Mouse (Mus musculus): ENCODE data around the gene Npepps. TPM values are rescaled to one million over a fixed set of nuclear protein-coding genes. Genes with fewer than 3 reads are reported as not detected.

Npepps gene
- total and polyA plus RNA-seq, 3 experiments, result 20.5 to 41.6 TPM; not detected in 1

DNA sequence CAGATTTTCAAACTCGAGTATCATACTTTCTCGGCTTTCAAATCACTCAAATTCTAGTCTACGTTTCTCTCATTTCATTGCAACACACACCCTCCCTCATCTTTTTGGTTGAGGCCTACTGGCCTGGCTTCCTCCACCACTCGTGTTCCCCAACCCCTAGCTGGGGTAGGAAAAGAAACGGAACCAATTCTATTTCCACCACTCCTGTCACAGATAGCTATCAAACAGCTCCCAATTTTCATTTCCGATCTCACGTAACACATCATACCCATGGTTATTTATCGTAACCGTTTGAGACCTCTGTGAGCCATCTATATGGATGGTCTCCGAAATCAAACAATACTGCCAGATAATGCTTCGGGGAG is 1.4 kb downstream of the Npepps start:
- Histone ChIP-seq H3K36me3 (ENCODE audit: control insufficient read depth in 1 of 2, insufficient read depth in 2 of 2, low read length in 2 of 2) (peaks cover 0 to 25% of the 10 kb centered on the region in 2 experiments; a peak in 2 of 4 replicates), H3K4me3 (ENCODE audit: control insufficient read depth in 1 of 2, insufficient read depth in 1 of 2, low read depth in 2 of 2, low read length in 2 of 2) (peak overlapping the region; percentile 85 to 89), H3K27me3 (ENCODE audit: control insufficient read depth in 1 of 2, insufficient read depth in 2 of 2, low read length in 2 of 2) (no peaks in the 10 kb centered on the region), H3K4me1 (ENCODE audit: control insufficient read depth in 1 of 2, insufficient read depth in 2 of 2, low read length in 2 of 2) (peaks cover 5 to 18% of the 10 kb centered on the region in 2 experiments), H3K27ac (ENCODE audit: control insufficient read depth, low read depth, low read length) (peak overlapping the region; percentile 75), H3K9ac (ENCODE audit: control insufficient read depth, low read depth, low read length, poor library complexity, severe bottlenecking) (peak overlapping the region; percentile 95), H3K9me3 (replicated peaks; ENCODE audit: insufficient read depth, low read length) (no peaks in the 10 kb centered on the region), H3K79me2 (ENCODE audit: control insufficient read depth, insufficient read depth, low read length, poor library complexity) (peaks cover 49% of the 10 kb centered on the region)
- no peak for DNase-seq (ENCODE audit: low read depth, low spot score)
- TF ChIP-seq MEF2A (IDR thresholded peaks at IDR 0.05; ENCODE audit: extremely low read depth, insufficient replicate concordance, low read depth, low read length, poor library complexity, severe bottlenecking) (0 out of 2 replicates have a peak, but pooled peaks have one; percentile 5), RCOR1 (IDR thresholded peaks at IDR 0.05; ENCODE audit: low read depth, low read length) (no peak; the same call in 1 of the 2 replicates), CHD2 (IDR thresholded peaks at IDR 0.05; ENCODE audit: low read length) (no peak; the same call in 1 of the 2 replicates), MAFK (IDR thresholded peaks at IDR 0.05; ENCODE audit: borderline replicate concordance, low read depth, low read length) (no peak), SIN3A (IDR thresholded peaks at IDR 0.05; ENCODE audit: low read length) (peak; percentile 62), ZKSCAN1 (IDR thresholded peaks at IDR 0.05; ENCODE audit: low read depth, low read length) (no peak), UBTF (IDR thresholded peaks at IDR 0.05; ENCODE audit: borderline replicate concordance, insufficient read depth, low read depth, low read length) (no peak), ZC3H11A (IDR thresholded peaks at IDR 0.05; ENCODE audit: low read depth, low read length) (no peak), JUND (IDR thresholded peaks at IDR 0.05; ENCODE audit: low read depth, low read length) (peak; percentile 18; the same call in 1 of the 2 replicates), MXI1 (IDR thresholded peaks at IDR 0.05; ENCODE audit: low read depth, low read length) (peak; percentile 52), E2F4 (IDR thresholded peaks at IDR 0.05; ENCODE audit: borderline replicate concordance, low read depth, low read length) (no peak), GABPA (IDR thresholded peaks at IDR 0.05; ENCODE audit: low read depth, low read length) (no peak), ETS1 (IDR thresholded peaks at IDR 0.05; ENCODE audit: low read depth, low read length) (0 out of 2 replicates have a peak, but pooled peaks have one; percentile 39), POLR2A (IDR thresholded peaks at IDR 0.05; ENCODE audit: control insufficient read depth in 1 of 2, insufficient read depth in 1 of 2, low read depth in 1 of 2, low read length in 2 of 2, poor library complexity in 1 of 2) (no peak), MAZ (IDR thresholded peaks at IDR 0.05; ENCODE audit: low read depth, low read length) (0 out of 2 replicates have a peak, but pooled peaks have one; percentile 20), POLR2AphosphoS5 (IDR thresholded peaks at IDR 0.05; ENCODE audit: borderline replicate concordance, low read depth, low read length) (no peak), EP300 (IDR thresholded peaks at IDR 0.05; ENCODE audit: low read depth in 1 of 2, low read length in 2 of 2) (peak; percentile 35 to 59; a peak in 2 of 4 replicates), TAL1 (IDR thresholded peaks at IDR 0.05; ENCODE audit: low read length) (no peak), TBP (IDR thresholded peaks at IDR 0.05; ENCODE audit: low read depth, low read length) (0 out of 2 replicates have a peak, but pooled peaks have one; percentile 3), GATA1 (IDR thresholded peaks at IDR 0.05; ENCODE audit: low read depth, low read length) (peak; percentile 62), ELF1 (IDR thresholded peaks at IDR 0.05; ENCODE audit: low read depth, low read length) (0 out of 2 replicates have a peak, but pooled peaks have one; percentile 29), TCF12 (IDR thresholded peaks at IDR 0.05; ENCODE audit: low read depth, low read length) (no peak), MYC (IDR thresholded peaks at IDR 0.05; ENCODE audit: low read depth, low read length) (0 out of 2 replicates have a peak, but pooled peaks have one; percentile 57), POLR2AphosphoS2 (IDR thresholded peaks at IDR 0.05; ENCODE audit: low read length) (no peak), ZMIZ1 (IDR thresholded peaks at IDR 0.05; ENCODE audit: low read depth, low read length) (no peak), CHD1 (IDR thresholded peaks at IDR 0.05; ENCODE audit: low read depth, low read length) (no peak; the same call in 1 of the 2 replicates), BHLHE40 (IDR thresholded peaks at IDR 0.05; ENCODE audit: borderline replicate concordance, low read depth, low read length) (no peak), MAX (IDR thresholded peaks at IDR 0.05; ENCODE audit: low read length) (peak; percentile 60; the same call in 1 of the 2 replicates)

All from MEL (cell line).